Comparison of ENCODE assay signal across 13 mouse cellular contexts in genomic region chr15:79393101-79393500, GRCm38 (mm10). TPM values are rescaled to one million over a fixed set of nuclear protein-coding genes. Genes with fewer than 3 reads are reported as not detected.
DNase-seq lines count a peak whose midpoint lies in the region; ATAC-seq and TF ChIP-seq lines count a peak whose summit lies in the region.
"Had no signal": no experiment of that assay in that cellular context is flagged by ENCODE, and none has a peak within 500 bp of the region (broad histone marks: within the 10 kb centered on the region; RNA-seq: fewer than 3 reads in every experiment).

No protein-coding gene starts in this region.

- peak overlapping the region; percentile 61 for H3K9ac ChIP-seq in heart, embryonic 13.5 days
- no peak overlapping the region for H3K9ac ChIP-seq in heart, adult 2 months (ENCODE audit: low read depth, low read length)
- no peak overlapping the region for H3K9ac ChIP-seq in lung, embryonic 14.5 days
- H3K9ac ChIP-seq in intestine, embryonic 15.5 days = no peak overlapping the region
- no peak overlapping the region for H3K9ac ChIP-seq in liver, embryonic 15.5 days
- H3K9ac ChIP-seq: neural tube, embryonic 15.5 days had no signal

- no peak for TF ChIP-seq CTCF in heart, adult 2 months (IDR thresholded peaks at IDR 0.05)
- TF ChIP-seq CTCF in lung, embryonic 14.5 days (IDR thresholded peaks at IDR 0.05; ENCODE audit: low read depth) = no peak

- H3K4me2 ChIP-seq in heart, embryonic 13.5 days = no peak overlapping the region
- H3K4me2 ChIP-seq in lung, embryonic 14.5 days = no peak overlapping the region
- H3K4me2 ChIP-seq in intestine, embryonic 15.5 days (replicated peaks) = no peak overlapping the region
- H3K4me2 ChIP-seq in liver, embryonic 15.5 days = no peak overlapping the region
- H3K4me2 ChIP-seq: neural tube, embryonic 15.5 days had no signal

- peak overlapping the region; percentile 94 for H3K27ac ChIP-seq in heart, embryonic 13.5 days (replicated peaks)
- no peak overlapping the region for H3K27ac ChIP-seq in heart, adult 2 months
- H3K27ac ChIP-seq in lung, embryonic 14.5 days (ENCODE audit: low read depth) = peak overlapping the region; percentile 92; the same call in 1 of the 2 replicates
- peak overlapping the region; percentile 36; the same call in 1 of the 2 replicates for H3K27ac ChIP-seq in intestine, embryonic 15.5 days
- H3K27ac ChIP-seq in liver, embryonic 15.5 days (replicated peaks) = peak overlapping the region; percentile 64
- H3K27ac ChIP-seq: neural tube, embryonic 15.5 days had no signal

- 80% methylated on average over 6 of the region's 6 CpGs for WGBS in heart, embryonic 13.5 days
- WGBS in heart, adult 2 months = 89% methylated on average over 6 of the region's 6 CpGs
- 74% methylated on average over 6 of the region's 6 CpGs for WGBS in lung, embryonic 14.5 days
- 85% methylated on average over 6 of the region's 6 CpGs for WGBS in intestine, embryonic 15.5 days
- WGBS in liver, embryonic 15.5 days (ENCODE audit: insufficient replicate concordance) = 73% methylated on average over 6 of the region's 6 CpGs

- H3K9me3 ChIP-seq in heart, embryonic 13.5 days = no peaks in the 10 kb centered on the region
- no peaks in the 10 kb centered on the region for H3K9me3 ChIP-seq in lung, embryonic 14.5 days (ENCODE audit: low read depth, low read length)
- H3K9me3 ChIP-seq in intestine, embryonic 15.5 days = no peaks in the 10 kb centered on the region
- no peaks in the 10 kb centered on the region for H3K9me3 ChIP-seq in liver, embryonic 15.5 days (replicated peaks)
- H3K9me3 ChIP-seq: neural tube, embryonic 15.5 days had no signal

- peaks cover 23% of the 10 kb centered on the region for H3K36me3 ChIP-seq in heart, embryonic 13.5 days
- H3K36me3 ChIP-seq in heart, adult 2 months (ENCODE audit: control insufficient read depth, insufficient read depth, low read length) = peaks cover 8% of the 10 kb centered on the region; the same call in 1 of the 2 replicates
- 0 out of 2 replicates have a peak, but pooled peaks cover 11% of the 10 kb centered on the region for H3K36me3 ChIP-seq in lung, embryonic 14.5 days (ENCODE audit: insufficient read depth)
- no peaks in the 10 kb centered on the region for H3K36me3 ChIP-seq in intestine, embryonic 15.5 days
- no peaks in the 10 kb centered on the region for H3K36me3 ChIP-seq in liver, embryonic 15.5 days (replicated peaks)

- TF ChIP-seq EP300 in heart, adult 2 months (IDR thresholded peaks at IDR 0.05; ENCODE audit: insufficient read depth, low read depth, low read length) = no peak

- H3K27me3 ChIP-seq in heart, embryonic 13.5 days (replicated peaks) = no peaks in the 10 kb centered on the region
- H3K27me3 ChIP-seq in heart, adult 2 months (ENCODE audit: control insufficient read depth, insufficient read depth, low read length) = no peaks in the 10 kb centered on the region
- H3K27me3 ChIP-seq in lung, embryonic 14.5 days (ENCODE audit: insufficient read depth, low read length) = no peaks in the 10 kb centered on the region
- H3K27me3 ChIP-seq in intestine, embryonic 15.5 days (replicated peaks) = no peaks in the 10 kb centered on the region
- no peaks in the 10 kb centered on the region for H3K27me3 ChIP-seq in liver, embryonic 15.5 days
- H3K27me3 ChIP-seq: neural tube, embryonic 15.5 days had no signal

- H3K79me2 ChIP-seq in heart, adult 2 months (replicated peaks; ENCODE audit: control insufficient read depth, insufficient read depth, low read length) = peaks cover 17% of the 10 kb centered on the region

- intact Hi-C loops in heart, adult 2 months (cut with DNase I) = no loop called here

- TF ChIP-seq POLR2A in heart, adult 2 months (IDR thresholded peaks at IDR 0.05; ENCODE audit: insufficient read depth, low read depth, low read length) = no peak

- no peak for ATAC-seq in heart, embryonic 13.5 days (ENCODE audit: extremely low read depth, insufficient number of reproducible peaks, low FRiP score, low TSS enrichment)
- ATAC-seq in lung, embryonic 14.5 days (ENCODE audit: insufficient read depth) = no peak
- ATAC-seq in intestine, embryonic 15.5 days = no peak
- no peak for ATAC-seq in liver, embryonic 15.5 days (ENCODE audit: insufficient read depth)

- no peak overlapping the region for H3K4me3 ChIP-seq in heart, embryonic 13.5 days
- H3K4me3 ChIP-seq in heart, adult 2 months = no peak overlapping the region
- H3K4me3 ChIP-seq in lung, embryonic 14.5 days (ENCODE audit: low read depth, low read length) = no peak overlapping the region
- H3K4me3 ChIP-seq in intestine, embryonic 15.5 days (replicated peaks) = no peak overlapping the region
- H3K4me3 ChIP-seq in liver, embryonic 15.5 days (replicated peaks) = no peak overlapping the region
- H3K4me3 ChIP-seq: neural tube, embryonic 15.5 days had no signal

- no peak for DNase-seq in heart, adult 2 months
- DNase-seq in lung, embryonic 14.5 days = no peak
- no peak for DNase-seq in lung, postnatal 25 days (ENCODE audit: low spot score)
- DNase-seq in adrenal gland, adult 2 months = no peak
- DNase-seq: adrenal gland, postnatal 36 days; cerebellum, postnatal 14 days; gastrocnemius, postnatal 36 days; lung, postnatal 4 days; retina, postnatal 1 day had no signal

- H3K4me1 ChIP-seq in heart, embryonic 13.5 days = peaks cover 97% of the 10 kb centered on the region
- H3K4me1 ChIP-seq in heart, adult 2 months (ENCODE audit: control insufficient read depth, insufficient read depth, low read length) = peaks cover 56% of the 10 kb centered on the region
- H3K4me1 ChIP-seq in lung, embryonic 14.5 days (ENCODE audit: insufficient read depth) = peaks cover 64% of the 10 kb centered on the region
- peaks cover 65% of the 10 kb centered on the region for H3K4me1 ChIP-seq in intestine, embryonic 15.5 days (replicated peaks)
- peaks cover 69% of the 10 kb centered on the region for H3K4me1 ChIP-seq in liver, embryonic 15.5 days (replicated peaks)

RNA-seq across cellular contexts. Expression of gene Tmem184b, which starts 10.3 kb away (rescaled TPM):
- 65.8 and 72.7 TPM in 2 replicates for polyA plus RNA-seq in heart, embryonic 13.5 days (2015; fragmentation: Nextera tagmentation; extraction: Ambion mirVana)
- 10 to 100 TPM; 38.7 to 42.9 TPM for total RNA-seq in heart, adult 2 months (2021)
- polyA plus RNA-seq in heart, adult 2 months (2012; rRNA removed) = 83.1 and 84.2 TPM in 2 replicates
- polyA plus RNA-seq in lung, embryonic 14.5 days (2014; fragmentation: Nextera tagmentation; extraction: Ambion mirVana) = 77.3 and 78.3 TPM in 2 replicates
- polyA plus RNA-seq in intestine, embryonic 15.5 days (2015; fragmentation: Nextera tagmentation; extraction: Ambion mirVana) = 49.4 and 51.0 TPM in 2 replicates
- polyA plus RNA-seq in liver, embryonic 15.5 days (2015; fragmentation: Nextera tagmentation; extraction: Ambion mirVana) = 11.6 and 11.7 TPM in 2 replicates
- total RNA-seq in adrenal gland, adult 2 months (2021) = 10 to 100 TPM; 61.5 to 66.3 TPM
- 255 and 262 TPM in 2 replicates for polyA plus RNA-seq in adrenal gland, adult 2 months (2012; rRNA removed)

RNA-seq across cellular contexts. Expression of gene Maff, which starts 46.7 kb away (rescaled TPM):
- 1.7 and 2.0 TPM in 2 replicates for polyA plus RNA-seq in heart, embryonic 13.5 days (2015; fragmentation: Nextera tagmentation; extraction: Ambion mirVana)
- total RNA-seq in heart, adult 2 months (2021) = 10 to 100 TPM in 1 of 2 experiments, 1 to 10 TPM in 1; 9.3 to 13.7 TPM
- polyA plus RNA-seq in heart, adult 2 months (2012; rRNA removed) = 3.4 and 4.3 TPM in 2 replicates
- polyA plus RNA-seq in lung, embryonic 14.5 days (2014; fragmentation: Nextera tagmentation; extraction: Ambion mirVana) = 3.3 and 4.3 TPM in 2 replicates
- polyA plus RNA-seq in intestine, embryonic 15.5 days (2015; fragmentation: Nextera tagmentation; extraction: Ambion mirVana) = 5.8 and 7.9 TPM in 2 replicates
- 2.1 and 2.6 TPM in 2 replicates for polyA plus RNA-seq in liver, embryonic 15.5 days (2015; fragmentation: Nextera tagmentation; extraction: Ambion mirVana)
- 1 to 10 TPM; 7.2 to 9.5 TPM for total RNA-seq in adrenal gland, adult 2 months (2021)
- 3.2 and 3.4 TPM in 2 replicates for polyA plus RNA-seq in adrenal gland, adult 2 months (2012; rRNA removed)
